Mouse (Mus musculus): ENCODE measurements at regions not wholly inside any gene's neighbourhood (a gene's known extent, or its start where the extent isn't known, plus 50 kb on each side); places are given as distances from the start of the nearest gene placed in this dataset.

DNA sequence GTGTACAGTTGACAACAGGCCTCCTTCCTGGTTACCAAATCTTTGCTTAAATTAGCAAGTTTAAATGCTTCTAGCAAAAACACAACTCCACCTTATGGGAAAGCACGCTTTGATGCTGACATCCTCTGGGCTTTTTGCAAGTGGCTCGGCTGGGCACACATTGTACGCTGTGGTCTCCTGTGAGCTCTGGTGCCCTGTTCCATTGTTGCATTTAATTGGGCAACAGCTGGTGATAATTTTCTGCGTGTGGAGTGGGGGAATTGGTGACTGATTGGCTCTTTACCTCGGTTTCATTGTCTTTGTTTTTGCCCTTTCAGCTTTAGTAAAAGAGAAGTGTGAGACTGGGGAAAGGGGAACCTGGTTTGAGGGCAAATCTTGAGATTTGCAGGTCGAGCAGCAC lies 447.3 kb upstream of the Id2 start:
- no peak for TF ChIP-seq CTCF (IDR thresholded peaks at IDR 0.05; ENCODE audit: insufficient read depth, low read depth, low read length)
- TF ChIP-seq POLR2A (IDR thresholded peaks at IDR 0.05; ENCODE audit: insufficient read depth, low read depth, low read length): no peak
